Mouse (Mus musculus) stomach, postnatal 0 days (tissue): ENCODE measurements at regions not wholly inside any gene's neighbourhood (a gene's known extent, or its start where the extent isn't known, plus 50 kb on each side); places are given as distances from the start of the nearest gene placed in this dataset.

Experiments
- ATAC-seq: fragments of 200-750 bp; cut with Nextera tagmentation; 2 replicates; pipeline ENCODE4 v1.8.0; 2017; ENCODE audit not compliant: low FRiP score, low TSS enrichment
- DNase-seq: peaks from one replicate; pipeline ENCODE4 v3.0.0-alpha.2; 2016; ENCODE audit warnings: low spot score
- H3K27ac ChIP-seq: fragments of 300-500 bp; sonication (generic); replicated peaks from 2 replicates; pipeline ENCODE4 v1.5.1; 2014; ENCODE audit warnings: mild to moderate bottlenecking, control low read depth
- H3K27me3 ChIP-seq: fragments of 300-500 bp; sonication (generic); 2 replicates; pipeline ENCODE4 v1.6.1; 2014; ENCODE audit warnings: low read length; ENCODE audit not compliant: control insufficient read depth, insufficient read depth
- H3K36me3 ChIP-seq: fragments of 300-500 bp; sonication (generic); 2 replicates; pipeline ENCODE4 v1.6.1; 2014; ENCODE audit warnings: low read length, mixed read lengths; ENCODE audit not compliant: control insufficient read depth, insufficient read depth
- H3K4me1 ChIP-seq: fragments of 300-500 bp; sonication (generic); replicated peaks from 2 replicates; pipeline ENCODE4 v1.6.1; 2014; ENCODE audit warnings: antibody characterized with exemption; ENCODE audit not compliant: control insufficient read depth, insufficient read depth
- H3K4me2 ChIP-seq: fragments of 300-500 bp; sonication (generic); replicated peaks from 2 replicates; pipeline ENCODE4 v1.6.1; 2014; ENCODE audit warnings: low read depth, mild to moderate bottlenecking, control low read depth, moderate library complexity
- H3K4me3 ChIP-seq: fragments of 300-500 bp; sonication (generic); 2 replicates; pipeline ENCODE4 v1.5.1; 2014; ENCODE audit warnings: low read depth, low read length, control low read depth
- H3K9ac ChIP-seq: fragments of 300-500 bp; sonication (generic); 2 replicates; pipeline ENCODE4 v1.6.1; 2014; ENCODE audit warnings: mild to moderate bottlenecking, low read length, control low read depth, mixed read lengths
- H3K9me3 ChIP-seq: fragments of 300-500 bp; sonication (generic); 2 replicates; pipeline ENCODE4 v1.6.1; 2016; ENCODE audit warnings: low read length; ENCODE audit not compliant: control insufficient read depth
- CTCF ChIP-seq: IDR thresholded peaks from 2 replicates; pipeline ENCODE4 v1.5.1; 2016; ENCODE audit warnings: antibody characterized with exemption, low read depth, mild to moderate bottlenecking, moderate library complexity
- EP300 ChIP-seq: optimal IDR thresholded peaks from 2 replicates; pipeline ENCODE3; 2016; ENCODE audit warnings: antibody characterized with exemption
- WGBS: fragments of 180-500 bp; shearing (Covaris S2); extraction: QIAGEN DNeasy Blood & Tissue Kit; methylation state at CpG from one replicate; pipeline ENCODE4 v1.1.7; 2014; 5-methylcytosine and 5-hydroxymethylcytosine counted together

DNA sequence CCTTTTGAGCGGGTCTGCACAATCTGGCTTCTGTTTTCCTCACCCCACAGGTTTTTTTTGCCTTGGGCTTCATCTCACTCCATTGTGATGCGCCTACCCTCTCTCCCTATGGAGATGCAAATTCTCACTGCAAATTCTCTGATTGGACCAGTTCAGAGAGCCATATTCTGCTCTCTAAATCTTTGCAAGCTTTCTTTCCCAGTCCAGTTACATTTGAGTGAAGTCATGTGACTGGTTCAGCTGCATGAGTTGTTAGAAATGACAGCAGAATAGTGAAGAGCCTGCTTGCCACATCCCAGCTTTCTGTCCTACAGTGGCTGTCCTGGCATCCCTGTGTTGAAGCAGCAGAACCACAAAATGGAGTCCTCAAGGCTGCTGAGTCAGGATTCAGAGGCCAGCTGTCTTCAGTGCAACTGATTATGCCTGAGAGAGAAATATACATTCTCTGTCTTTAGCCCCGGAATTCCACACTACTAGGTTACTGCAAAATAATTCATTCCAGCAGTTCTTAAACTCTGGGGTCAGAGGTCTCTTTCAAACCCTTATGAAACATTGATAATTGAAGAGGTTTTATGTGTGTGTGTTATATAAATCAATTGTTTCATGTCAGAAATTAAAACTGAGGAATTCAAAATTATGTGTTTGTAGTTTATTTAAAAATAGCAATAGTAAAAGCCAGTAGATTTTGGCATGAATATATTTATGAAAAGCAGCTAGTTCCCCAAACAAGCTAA, 76.3 kb upstream of the Zfp644 start:
- TF ChIP-seq CTCF (no peak), EP300 (no peak)
- Histone ChIP-seq H3K4me3 (no peak overlapping the region), H3K9ac (no peak overlapping the region), H3K4me1 (no peaks in the 10 kb centered on the region), H3K4me2 (no peak overlapping the region), H3K27ac (no peak overlapping the region), H3K9me3 (no peaks in the 10 kb centered on the region), H3K36me3 (no peaks in the 10 kb centered on the region), H3K27me3 (no peaks in the 10 kb centered on the region)
- ATAC-seq (no peak), DNase-seq (no peak)
- WGBS = 53% methylated on average over 3 of the region's 3 CpGs

DNA sequence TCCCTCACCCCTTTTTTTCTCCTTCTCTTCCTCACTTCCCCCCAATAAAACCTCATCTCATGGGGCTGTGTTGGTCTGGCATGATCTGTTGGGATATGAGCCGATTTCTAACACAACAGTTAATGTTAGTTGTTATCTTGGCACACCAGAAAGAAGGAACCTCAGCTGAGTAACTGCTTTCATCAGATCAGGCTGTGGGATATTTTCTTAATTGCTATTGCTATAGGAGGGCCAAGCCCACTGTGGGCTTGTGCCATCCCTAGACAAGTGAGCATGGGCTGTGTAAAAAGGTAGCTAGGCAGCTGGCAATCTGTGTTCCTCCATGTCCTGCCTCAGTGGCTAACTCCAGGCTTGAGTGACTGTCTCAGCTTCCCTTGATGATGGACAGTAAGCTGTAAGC, 73.9 kb upstream of the Zfp644 start:
- no peaks in the 10 kb centered on the region for H3K4me1 ChIP-seq
- WGBS = 81% methylated on average over 1 of the region's 1 CpGs
- TF ChIP-seq EP300 = no peak
- TF ChIP-seq CTCF = no peak
- no peak overlapping the region for H3K27ac ChIP-seq
- H3K9ac ChIP-seq = no peak overlapping the region
- H3K4me2 ChIP-seq = no peak overlapping the region
- H3K4me3 ChIP-seq = no peak overlapping the region
- no peak for ATAC-seq
- H3K9me3 ChIP-seq = no peaks in the 10 kb centered on the region
- H3K27me3 ChIP-seq = no peaks in the 10 kb centered on the region
- no peak for DNase-seq
- H3K36me3 ChIP-seq = no peaks in the 10 kb centered on the region

DNA sequence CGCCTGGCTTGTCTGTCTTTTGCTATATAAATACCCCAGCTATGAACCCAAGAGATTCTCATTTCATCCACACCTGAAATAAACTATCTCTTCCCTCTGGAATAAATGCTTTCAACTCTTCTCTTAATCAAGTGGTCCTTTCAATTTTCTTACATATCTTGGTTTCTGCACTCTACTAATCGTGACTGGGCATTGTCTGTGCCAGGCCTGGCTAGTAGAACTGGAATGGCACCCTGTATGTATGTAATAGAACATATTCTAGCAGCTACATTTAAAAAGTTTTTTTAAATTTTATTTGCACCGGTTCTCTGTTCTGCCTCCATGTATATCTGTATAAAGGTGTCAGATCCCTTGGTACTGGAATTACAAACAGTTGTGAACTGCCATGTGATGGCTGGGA, 68.2 kb upstream of the Zfp644 start:
- no peak for DNase-seq
- Histone ChIP-seq H3K27me3 (no peaks in the 10 kb centered on the region), H3K27ac (no peak overlapping the region), H3K4me3 (no peak overlapping the region), H3K4me1 (no peaks in the 10 kb centered on the region), H3K9me3 (no peaks in the 10 kb centered on the region), H3K9ac (no peak overlapping the region), H3K36me3 (no peaks in the 10 kb centered on the region), H3K4me2 (no peak overlapping the region)
- WGBS = 79% methylated on average over 3 of the region's 3 CpGs
- no peak for TF ChIP-seq EP300
- no peak for TF ChIP-seq CTCF
- ATAC-seq = no peak

DNA sequence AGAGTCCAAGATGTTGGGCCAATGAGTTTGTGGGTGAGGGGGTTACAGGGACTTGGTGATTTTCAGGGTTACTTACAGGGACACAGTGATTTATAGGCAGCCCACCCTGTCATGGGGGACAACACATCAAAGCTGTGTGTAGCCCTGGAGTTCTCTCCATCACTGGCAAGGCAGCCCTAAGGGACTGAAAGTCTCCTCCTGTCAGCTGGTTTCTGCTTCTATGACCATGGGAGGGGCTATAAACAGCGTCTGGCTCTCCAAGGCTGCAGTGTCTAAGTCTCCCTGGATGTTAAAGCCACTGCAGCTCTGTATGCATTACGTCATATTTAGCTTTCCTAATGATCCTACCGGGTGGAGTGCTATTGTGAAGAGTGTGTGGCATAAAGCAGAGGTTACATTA, 66.2 kb upstream of the Zfp644 start:
- 35% methylated on average over 3 of the region's 3 CpGs for WGBS
- Histone ChIP-seq H3K4me3 (no peak overlapping the region), H3K27ac (no peak overlapping the region), H3K9ac (no peak overlapping the region), H3K4me2 (no peak overlapping the region), H3K4me1 (no peaks in the 10 kb centered on the region), H3K9me3 (no peaks in the 10 kb centered on the region), H3K36me3 (no peaks in the 10 kb centered on the region), H3K27me3 (no peaks in the 10 kb centered on the region)
- TF ChIP-seq EP300 = no peak
- no peak for TF ChIP-seq CTCF
- DNase-seq (no peak), ATAC-seq (no peak)

DNA sequence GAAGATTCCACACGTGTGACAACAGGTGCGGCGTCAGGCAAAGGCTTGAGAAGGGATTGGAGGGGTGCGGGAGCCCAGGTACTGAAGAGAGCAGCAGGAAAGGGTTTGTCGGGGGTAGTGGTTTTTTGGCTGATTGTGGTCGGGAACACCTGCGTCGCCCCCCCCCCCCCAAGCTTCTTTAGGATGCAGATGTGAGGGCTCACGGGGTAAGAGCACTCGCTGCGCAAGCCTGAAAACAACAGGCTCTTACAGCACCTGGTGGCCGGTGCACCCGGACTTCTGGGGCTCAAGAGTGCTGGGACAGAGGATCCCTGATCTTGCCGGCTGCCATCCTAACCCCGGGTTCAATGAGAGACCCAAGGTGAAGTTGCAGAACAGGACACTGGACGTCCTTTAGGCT, 60.9 kb upstream of the Zfp644 start:
- WGBS = 16% methylated on average over 16 of the region's 16 CpGs
- TF ChIP-seq EP300 (no peak), CTCF (no peak)
- Histone ChIP-seq H3K9me3 (no peaks in the 10 kb centered on the region), H3K4me2 (no peak overlapping the region), H3K4me1 (no peaks in the 10 kb centered on the region), H3K4me3 (no peak overlapping the region), H3K9ac (no peak overlapping the region), H3K36me3 (no peaks in the 10 kb centered on the region), H3K27me3 (no peaks in the 10 kb centered on the region), H3K27ac (no peak overlapping the region)
- ATAC-seq (no peak), DNase-seq (no peak)

DNA sequence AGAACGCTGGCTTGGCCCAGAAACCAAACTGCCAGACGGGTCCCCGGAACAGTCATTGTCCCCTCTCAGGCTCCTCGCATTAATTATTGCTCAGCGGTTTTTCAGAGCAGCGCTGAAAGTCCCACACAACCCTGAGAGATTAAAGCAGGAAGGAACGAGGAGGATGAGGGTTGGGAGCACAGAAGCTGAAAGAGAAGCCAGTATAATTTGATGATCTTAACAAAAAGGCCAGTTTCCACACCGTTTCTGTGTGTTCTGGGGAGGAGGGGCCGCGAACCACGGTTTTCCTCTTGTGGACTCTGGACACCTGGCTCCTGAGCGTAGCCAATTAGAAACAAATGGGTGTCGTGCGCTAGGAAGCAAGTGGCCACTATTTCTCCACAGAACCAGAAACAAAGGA, 60.3 kb upstream of the Zfp644 start:
- Histone ChIP-seq H3K4me3 (no peak overlapping the region; the same call in 1 of the 2 replicates), H3K9me3 (no peaks in the 10 kb centered on the region), H3K36me3 (no peaks in the 10 kb centered on the region), H3K27ac (no peak overlapping the region), H3K4me1 (no peaks in the 10 kb centered on the region), H3K27me3 (no peaks in the 10 kb centered on the region), H3K9ac (no peak overlapping the region), H3K4me2 (peak overlapping the region; percentile 26)
- ATAC-seq = no peak
- DNase-seq = no peak
- no peak for TF ChIP-seq EP300
- no peak for TF ChIP-seq CTCF
- 6% methylated on average over 14 of the region's 14 CpGs for WGBS
